Mouse (Mus musculus) adrenal gland, postnatal 4 days (tissue): ENCODE measurements around the gene Myo3a. TPM values are rescaled to one million over a fixed set of nuclear protein-coding genes. Genes with fewer than 3 reads are reported as not detected.
"Not testable (repeated sequence)": the region's sequence is repeated elsewhere in the genome, so short reads cannot be mapped to it uniquely, and the experiment has no call there.

Source experiments
- DNase-seq, 2 experiments: peaks; one replicate each; pipeline ENCODE4 v3.0.0; 2021 to 2022; ENCODE audit warnings: low spot score in 2 of 2, mixed read lengths in 2 of 2
- long read RNA-seq, 2 experiments: library from polyadenylated mRNA; stranded (forward); transcript quantifications; one replicate each; pipeline ENCODE4 v2.0.0; 2021
- total RNA-seq, 2 experiments: library from RNA; stranded (reverse); gene quantifications; 2 replicates each; pipeline ENCODE4 v1.2.3; 2021

Myo3a gene
- under 1 TPM in 1 of 2 experiments, not detected in 1; 0.31 TPM for total RNA-seq
- long read RNA-seq, experiment 1, result 0 reads
- long read RNA-seq, experiment 2, result 0 reads

- no peak for DNase-seq
Measured at GRCm38 (mm10) chr2:22227308-22227707, at the start of gene Myo3a. Gene Myo3a (plus strand): TSS chr2:22227503.

GRCm38 (mm10) chr2:22250462-22250861, 23.2 kb downstream of the Myo3a start:
- DNase-seq, result no peak

- DNase-seq, result no peak
Measured at GRCm38 (mm10) chr2:22251045-22251444, 23.7 kb downstream of the Myo3a start.

- no peak for DNase-seq
Measured at GRCm38 (mm10) chr2:22255600-22255999, 28.3 kb downstream of the Myo3a start.

- DNase-seq, result no peak
Measured at GRCm38 (mm10) chr2:22271555-22271954, 44.3 kb downstream of the Myo3a start.

- no peak for DNase-seq
Measured at GRCm38 (mm10) chr2:22285366-22285765, 58.1 kb downstream of the Myo3a start.

- no peak for DNase-seq
Measured at GRCm38 (mm10) chr2:22285777-22286176, 58.5 kb downstream of the Myo3a start.

- DNase-seq, result no peak
Measured at GRCm38 (mm10) chr2:22293579-22294446, 66.5 kb downstream of the Myo3a start.

GRCm38 (mm10) chr2:22294447-22294738, 67.1 kb downstream of the Myo3a start:
- DNase-seq, result no peak

- no peak for DNase-seq
Measured at GRCm38 (mm10) chr2:22297913-22298312, 70.6 kb downstream of the Myo3a start.

GRCm38 (mm10) chr2:22338269-22338857, 111.1 kb downstream of the Myo3a start:
- no peak for DNase-seq

GRCm38 (mm10) chr2:22410511-22410910, 183.2 kb downstream of the Myo3a start:
- DNase-seq, result not testable (repeated sequence)

GRCm38 (mm10) chr2:22548421-22548820, 321.1 kb downstream of the Myo3a start:
- DNase-seq, result no peak

GRCm38 (mm10) chr2:22587469-22588169, 360.3 kb downstream of the Myo3a start:
- not testable (repeated sequence) for DNase-seq

GRCm38 (mm10) chr2:22588170-22588541, 360.9 kb downstream of the Myo3a start:
- DNase-seq, result not testable (repeated sequence)

GRCm38 (mm10) chr2:22588673-22589381, 361.5 kb downstream of the Myo3a start:
- DNase-seq, result not testable (repeated sequence)

- DNase-seq, result not testable (repeated sequence)
Measured at GRCm38 (mm10) chr2:22589382-22590205, 362.3 kb downstream of the Myo3a start.

- no peak for DNase-seq
Measured at GRCm38 (mm10) chr2:22590206-22590490, 362.8 kb downstream of the Myo3a start.

- DNase-seq, result no peak
Measured at GRCm38 (mm10) chr2:22617951-22618350, 390.6 kb downstream of the Myo3a start.

GRCm38 (mm10) chr2:22619416-22619815, 392.1 kb downstream of the Myo3a start:
- DNase-seq, result no peak

- DNase-seq, result no peak
Measured at GRCm38 (mm10) chr2:22620030-22620429, 392.7 kb downstream of the Myo3a start.
